Mouse (Mus musculus): ENCODE results near the gene Trabd2b. TPM values are rescaled to one million over a fixed set of nuclear protein-coding genes. Genes with fewer than 3 reads are reported as not detected.

Trabd2b gene
- polyA plus RNA-seq, 1 experiment: 4.8 TPM

DNA sequence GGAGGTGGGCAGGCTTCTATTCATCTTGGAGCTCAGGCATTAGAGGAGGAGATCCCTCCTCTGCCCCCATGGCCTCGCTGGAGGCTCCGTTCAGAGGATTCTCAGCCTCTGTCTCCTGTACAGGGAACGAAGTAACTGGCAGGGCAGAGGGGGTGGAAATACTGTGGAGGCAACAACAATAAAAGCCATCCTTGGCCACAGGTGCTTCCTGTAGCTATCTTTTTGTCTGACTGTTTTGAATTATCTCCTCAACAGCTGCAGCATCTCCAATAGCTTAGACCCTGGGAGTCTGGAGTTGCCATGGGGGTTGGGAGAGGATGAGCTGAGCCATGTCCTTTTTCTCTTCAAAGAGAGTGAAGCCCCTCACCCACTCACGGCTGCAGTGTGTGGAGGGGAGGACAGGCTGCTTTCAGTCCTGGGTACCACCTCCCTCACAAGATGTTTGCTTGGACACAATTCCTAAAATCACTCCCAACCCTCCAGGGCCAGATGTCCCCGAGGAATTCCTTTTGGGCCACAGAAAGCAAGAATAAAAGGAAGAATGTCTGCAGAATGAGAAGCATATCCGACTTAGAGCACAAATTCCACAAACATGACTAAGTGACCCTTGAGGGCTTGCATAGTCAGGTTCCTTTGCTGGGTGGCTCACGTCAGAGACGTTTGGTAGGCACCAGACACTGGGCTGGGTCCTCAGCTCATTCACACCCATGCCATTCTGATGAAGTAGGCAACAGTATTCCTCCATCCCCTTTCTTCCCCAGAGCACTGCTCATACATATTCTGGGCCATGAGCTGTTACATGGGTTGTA lies 194.9 kb downstream of the Trabd2b start:
- DNase-seq: no peak
- Histone ChIP-seq H3K4me1 (ENCODE audit: control insufficient read depth, insufficient read depth, low read length) (no peaks in the 10 kb centered on the region), H3K27me3 (ENCODE audit: control insufficient read depth, insufficient read depth, low read length) (no peaks in the 10 kb centered on the region; the same call in 1 of the 2 replicates), H3K27ac (ENCODE audit: insufficient read depth, low read length) (no peak overlapping the region), H3K4me3 (replicated peaks; ENCODE audit: insufficient read depth, low read depth, low read length) (no peak overlapping the region)
- TF ChIP-seq POLR2A (IDR thresholded peaks at IDR 0.05; ENCODE audit: borderline replicate concordance, insufficient read depth, low read length) (no peak), CTCF (IDR thresholded peaks at IDR 0.05; ENCODE audit: borderline replicate concordance, insufficient read depth, low read depth, low read length) (no peak)
- WGBS: 59% methylated on average over 8 of the region's 8 CpGs

DNA sequence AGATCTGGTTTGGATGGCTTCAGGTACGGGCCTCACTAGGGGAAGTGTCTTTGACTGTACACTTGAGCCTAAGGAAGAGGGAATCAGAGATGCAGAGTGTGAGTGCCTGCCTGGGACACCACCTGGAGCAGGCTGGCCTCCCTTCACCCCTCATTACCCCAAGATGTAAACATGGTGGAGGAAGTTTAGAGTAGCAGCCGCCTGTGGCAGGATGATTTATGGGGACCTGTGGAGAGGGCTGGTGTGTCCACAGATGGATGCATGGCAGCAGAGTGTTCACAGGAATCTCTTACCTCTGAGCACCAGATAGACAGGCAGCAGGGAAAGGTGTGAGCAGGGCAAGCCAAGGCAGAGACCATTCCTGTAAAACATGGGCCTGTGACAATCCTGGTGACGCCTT lies 199.1 kb downstream of the Trabd2b start:
- Histone ChIP-seq H3K27me3 (ENCODE audit: control insufficient read depth, insufficient read depth, low read length) (no peaks in the 10 kb centered on the region; the same call in 1 of the 2 replicates), H3K4me3 (replicated peaks; ENCODE audit: insufficient read depth, low read depth, low read length) (no peak overlapping the region), H3K27ac (ENCODE audit: insufficient read depth, low read length) (no peak overlapping the region), H3K4me1 (ENCODE audit: control insufficient read depth, insufficient read depth, low read length) (no peaks in the 10 kb centered on the region)
- TF ChIP-seq POLR2A (IDR thresholded peaks at IDR 0.05; ENCODE audit: borderline replicate concordance, insufficient read depth, low read length) (no peak), CTCF (IDR thresholded peaks at IDR 0.05; ENCODE audit: borderline replicate concordance, insufficient read depth, low read depth, low read length) (no peak)
- no peak for DNase-seq
- 89% methylated on average over 3 of the region's 3 CpGs for WGBS

DNA sequence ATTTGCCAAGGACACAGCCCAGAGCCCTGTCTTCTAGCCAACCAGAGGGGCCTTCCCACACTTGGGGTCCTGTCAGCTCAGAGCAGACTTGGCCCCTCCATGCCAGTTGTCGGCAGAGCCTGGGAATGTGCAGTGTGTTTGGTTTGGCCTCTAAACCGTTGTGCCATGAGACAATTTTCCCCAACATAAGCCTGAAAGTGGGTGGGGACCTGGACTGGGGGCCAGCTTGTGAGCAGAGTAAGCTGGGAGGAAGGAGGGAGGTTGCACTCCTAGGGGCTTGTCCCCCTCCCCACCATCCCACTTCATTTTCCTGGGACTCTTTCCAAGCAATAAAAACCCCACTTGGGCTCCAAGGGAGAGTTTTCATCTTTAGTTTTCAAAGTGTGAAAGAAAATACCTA lies 201.3 kb downstream of the Trabd2b start:
- no peak for DNase-seq
- Histone ChIP-seq H3K4me1 (ENCODE audit: control insufficient read depth, insufficient read depth, low read length) (peaks cover 6% of the 10 kb centered on the region; the same call in 1 of the 2 replicates), H3K27ac (ENCODE audit: insufficient read depth, low read length) (no peak overlapping the region), H3K27me3 (ENCODE audit: control insufficient read depth, insufficient read depth, low read length) (no peaks in the 10 kb centered on the region; the same call in 1 of the 2 replicates), H3K4me3 (replicated peaks; ENCODE audit: insufficient read depth, low read depth, low read length) (no peak overlapping the region)
- no peak for TF ChIP-seq POLR2A (IDR thresholded peaks at IDR 0.05; ENCODE audit: borderline replicate concordance, insufficient read depth, low read length)
- no peak for TF ChIP-seq CTCF (IDR thresholded peaks at IDR 0.05; ENCODE audit: borderline replicate concordance, insufficient read depth, low read depth, low read length)
- WGBS: 20% methylated on average over 2 of the region's 2 CpGs

DNA sequence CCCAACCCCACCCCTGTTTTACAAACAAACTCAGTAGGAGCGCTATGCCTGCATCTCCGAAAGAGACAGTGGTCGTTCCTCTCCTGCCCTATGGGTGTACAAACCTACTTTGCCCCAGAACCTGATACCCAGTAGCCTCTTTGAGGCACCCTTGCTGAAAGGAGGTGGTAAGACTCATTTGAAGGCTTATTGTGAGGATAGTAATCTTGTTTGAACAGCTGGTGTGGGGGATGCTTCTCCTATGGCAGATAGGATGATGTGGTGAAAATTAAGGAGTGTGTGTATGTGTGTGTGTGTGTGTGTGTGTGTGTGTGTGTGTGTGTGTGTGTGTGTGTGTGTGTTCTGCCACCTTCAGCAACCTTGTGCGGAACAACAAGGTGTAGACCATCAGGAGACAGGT lies 202.8 kb downstream of the Trabd2b start:
- H3K27ac ChIP-seq (ENCODE audit: insufficient read depth, low read length): no peak overlapping the region
- H3K4me3 ChIP-seq (replicated peaks; ENCODE audit: insufficient read depth, low read depth, low read length): no peak overlapping the region
- TF ChIP-seq POLR2A (IDR thresholded peaks at IDR 0.05; ENCODE audit: borderline replicate concordance, insufficient read depth, low read length) (no peak), CTCF (IDR thresholded peaks at IDR 0.05; ENCODE audit: borderline replicate concordance, insufficient read depth, low read depth, low read length) (no peak)
- no peaks in the 10 kb centered on the region; the same call in 1 of the 2 replicates for H3K27me3 ChIP-seq (ENCODE audit: control insufficient read depth, insufficient read depth, low read length)
- 97% methylated on average over 4 of the region's 4 CpGs for WGBS
- H3K4me1 ChIP-seq (ENCODE audit: control insufficient read depth, insufficient read depth, low read length): peaks cover 6% of the 10 kb centered on the region; the same call in 1 of the 2 replicates
- DNase-seq: no peak

DNA sequence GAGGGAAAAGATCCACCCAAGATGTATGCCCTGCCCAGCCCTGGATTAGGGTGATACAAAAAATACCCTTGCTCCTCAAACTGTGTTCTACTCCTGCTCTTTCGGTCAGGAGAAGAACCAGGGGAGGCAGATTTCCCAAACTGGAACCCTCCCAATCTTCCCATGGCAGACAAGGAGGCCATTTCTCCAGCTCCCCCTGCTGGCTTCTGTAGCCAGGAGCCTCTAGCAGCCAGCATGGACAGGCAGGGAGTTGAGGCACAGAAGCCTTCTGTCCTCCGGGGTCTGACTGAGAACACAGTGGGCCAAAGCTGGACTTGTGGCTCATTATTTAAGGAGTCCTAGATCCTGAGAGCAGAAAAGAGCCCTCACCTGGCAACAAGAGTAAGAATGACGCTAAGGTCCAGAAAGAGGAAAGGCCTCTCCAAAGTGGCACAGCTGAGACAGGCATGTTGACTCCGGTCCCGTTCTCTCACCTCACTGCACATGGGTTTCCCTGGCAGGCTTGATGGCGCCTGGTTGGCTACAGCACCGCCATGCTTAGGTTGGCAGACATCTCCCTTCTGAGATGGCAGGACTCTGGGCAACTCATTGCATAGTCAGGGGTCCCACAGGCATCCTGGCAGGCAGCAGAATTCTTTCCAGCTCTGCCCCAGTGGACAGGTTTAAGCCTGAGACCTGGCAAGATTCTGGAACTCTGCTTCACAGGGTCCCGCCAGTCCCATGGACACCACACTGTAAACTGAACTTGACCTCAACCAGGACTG lies 204.8 kb downstream of the Trabd2b start:
- H3K4me1 ChIP-seq (ENCODE audit: control insufficient read depth, insufficient read depth, low read length): peaks cover 6% of the 10 kb centered on the region; the same call in 1 of the 2 replicates
- H3K27me3 ChIP-seq (ENCODE audit: control insufficient read depth, insufficient read depth, low read length): no peaks in the 10 kb centered on the region; the same call in 1 of the 2 replicates
- no peak for TF ChIP-seq POLR2A (IDR thresholded peaks at IDR 0.05; ENCODE audit: borderline replicate concordance, insufficient read depth, low read length)
- no peak for TF ChIP-seq CTCF (IDR thresholded peaks at IDR 0.05; ENCODE audit: borderline replicate concordance, insufficient read depth, low read depth, low read length)
- DNase-seq: no peak
- WGBS: 7% methylated on average over 8 of the region's 8 CpGs
- H3K27ac ChIP-seq (ENCODE audit: insufficient read depth, low read length): no peak overlapping the region
- no peak overlapping the region for H3K4me3 ChIP-seq (replicated peaks; ENCODE audit: insufficient read depth, low read depth, low read length)

DNA sequence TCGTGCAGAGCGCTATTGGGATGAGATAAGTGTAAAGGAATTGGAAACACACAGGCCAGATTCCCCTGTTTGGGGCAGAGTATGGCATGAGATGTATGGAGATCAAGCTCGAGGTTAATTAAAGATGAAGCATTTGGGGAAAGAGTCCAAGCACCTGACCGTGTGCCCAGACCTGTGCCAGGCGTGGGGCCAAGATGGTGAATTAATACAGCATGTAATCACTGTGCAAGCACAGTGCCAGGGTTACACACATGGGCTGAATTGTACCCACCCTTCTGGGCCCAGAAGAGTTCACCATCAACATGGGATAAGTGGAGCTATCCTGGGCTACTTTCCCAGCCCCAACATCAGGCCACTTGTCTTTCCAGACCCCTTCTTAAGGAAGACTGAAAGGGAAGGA lies 205.5 kb downstream of the Trabd2b start:
- DNase-seq: no peak
- TF ChIP-seq POLR2A (IDR thresholded peaks at IDR 0.05; ENCODE audit: borderline replicate concordance, insufficient read depth, low read length) (no peak), CTCF (IDR thresholded peaks at IDR 0.05; ENCODE audit: borderline replicate concordance, insufficient read depth, low read depth, low read length) (no peak)
- Histone ChIP-seq H3K27ac (ENCODE audit: insufficient read depth, low read length) (no peak overlapping the region), H3K4me3 (replicated peaks; ENCODE audit: insufficient read depth, low read depth, low read length) (no peak overlapping the region), H3K4me1 (ENCODE audit: control insufficient read depth, insufficient read depth, low read length) (peaks cover 6% of the 10 kb centered on the region; the same call in 1 of the 2 replicates), H3K27me3 (ENCODE audit: control insufficient read depth, insufficient read depth, low read length) (no peaks in the 10 kb centered on the region; the same call in 1 of the 2 replicates)
- 16% methylated on average over 5 of the region's 5 CpGs for whole genome bisulfite sequencing

DNA sequence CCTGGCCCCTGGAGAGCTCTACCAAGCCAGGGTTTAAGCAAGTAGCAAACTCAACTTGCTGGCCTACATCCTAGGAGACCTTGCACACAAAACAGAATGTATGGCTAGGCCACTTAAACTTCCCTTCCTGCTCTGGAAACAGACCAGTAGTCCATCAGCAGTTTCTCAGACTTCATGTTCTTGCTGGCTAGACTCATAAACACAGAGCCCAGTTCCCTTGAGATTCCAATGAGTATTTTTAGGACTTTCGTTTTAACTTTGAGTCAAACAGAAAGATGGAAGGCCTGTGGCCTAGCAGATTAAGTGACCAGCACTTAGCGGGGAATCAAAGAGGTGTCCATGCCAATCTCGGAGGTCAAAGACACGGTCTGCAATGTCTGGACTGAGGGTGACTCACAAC lies 206.3 kb downstream of the Trabd2b start:
- Histone ChIP-seq H3K4me3 (replicated peaks; ENCODE audit: insufficient read depth, low read depth, low read length) (no peak overlapping the region), H3K27ac (ENCODE audit: insufficient read depth, low read length) (no peak overlapping the region), H3K4me1 (ENCODE audit: control insufficient read depth, insufficient read depth, low read length) (peaks cover 6% of the 10 kb centered on the region; the same call in 1 of the 2 replicates), H3K27me3 (ENCODE audit: control insufficient read depth, insufficient read depth, low read length) (no peaks in the 10 kb centered on the region; the same call in 1 of the 2 replicates)
- no peak for TF ChIP-seq POLR2A (IDR thresholded peaks at IDR 0.05; ENCODE audit: borderline replicate concordance, insufficient read depth, low read length)
- TF ChIP-seq CTCF (IDR thresholded peaks at IDR 0.05; ENCODE audit: borderline replicate concordance, insufficient read depth, low read depth, low read length): no peak
- WGBS: 87% methylated on average over 4 of the region's 4 CpGs
- DNase-seq: no peak
